Mouse (Mus musculus): Measurements from ENCODE around the gene Palm2.

- no peak for TF ChIP-seq CTCF (IDR thresholded peaks at IDR 0.05; ENCODE audit: low read depth)
- TF ChIP-seq EP300 (optimal IDR thresholded peaks at IDR 0.05), result no peak
Observed at GRCm38 (mm10) chr4:57622816-57623215, 188.8 kb downstream of the Palm2 start.
